Mouse (Mus musculus): ENCODE data around the gene Trmt2a. TPM values are rescaled to one million over a fixed set of nuclear protein-coding genes. Genes with fewer than 3 reads are reported as not detected.
"Not testable (repeated sequence)": the region's sequence is repeated elsewhere in the genome, so short reads cannot be mapped to it uniquely, and the experiment has no call there.

Gene Trmt2a
- polyA plus RNA-seq, 1 experiment from 2014 or later = 109 TPM

DNA sequence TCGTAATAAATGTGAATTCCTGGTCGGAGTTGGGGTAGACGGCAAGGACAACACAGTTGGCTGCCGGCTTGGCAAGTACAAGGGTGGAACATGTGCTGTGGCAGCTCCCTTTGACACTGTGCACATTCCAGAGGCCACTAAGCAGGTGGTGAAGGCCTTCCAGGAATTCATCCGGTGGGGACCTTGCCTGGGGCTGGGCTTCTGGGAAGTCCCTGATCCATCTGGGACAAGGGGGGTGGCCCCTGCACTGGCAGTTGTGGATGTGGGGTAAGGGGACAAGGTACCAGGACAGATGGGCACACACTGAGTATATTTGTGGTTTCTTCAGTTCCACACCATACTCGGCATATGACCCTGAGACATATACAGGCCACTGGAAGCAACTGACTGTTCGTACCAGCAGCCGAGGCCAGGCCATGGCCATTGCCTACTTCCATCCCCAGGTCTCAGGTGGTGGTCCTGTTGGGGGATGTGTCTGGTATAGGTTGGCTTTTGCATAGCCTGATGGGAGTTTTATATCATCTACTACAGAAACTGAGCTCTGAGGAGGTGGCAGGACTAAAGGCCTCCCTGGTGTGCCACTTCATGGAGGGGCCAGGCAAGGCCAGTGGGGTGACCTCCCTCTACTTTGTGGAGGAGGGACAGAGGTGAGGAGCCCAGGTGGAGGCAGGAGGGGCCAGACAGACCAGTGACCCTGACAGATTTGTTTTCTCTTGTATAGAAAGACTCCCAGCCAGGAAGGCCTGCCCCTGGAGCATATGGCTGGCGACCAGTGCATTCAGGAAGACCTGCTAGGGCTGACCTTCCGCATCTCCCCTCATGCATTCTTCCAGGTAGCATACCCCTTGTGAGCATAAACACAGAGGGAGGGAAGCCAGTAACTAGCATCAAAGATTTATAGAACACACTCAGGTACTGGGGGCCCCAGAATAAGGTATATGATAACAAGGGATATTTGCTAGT is 2.6 kb downstream of the Trmt2a start:
- H3K27me3 ChIP-seq = no peaks in the 10 kb centered on the region
- H3K4me3 ChIP-seq = peak overlapping the region; percentile 84; the same call in 1 of the 2 replicates
- no peaks in the 10 kb centered on the region for H3K9me3 ChIP-seq
- H3K9ac ChIP-seq = peak overlapping the region; percentile 25; the same call in 1 of the 2 replicates
- H3K4me2 ChIP-seq (replicated peaks) = peak overlapping the region; percentile 77
- H3K36me3 ChIP-seq = peaks cover 66% of the 10 kb centered on the region
- no peak overlapping the region for H3K27ac ChIP-seq
- peaks cover 32% of the 10 kb centered on the region for H3K4me1 ChIP-seq
- 72% methylated on average over 10 of the region's 10 CpGs for WGBS
- ATAC-seq (ENCODE audit: insufficient number of reproducible peaks, insufficient read depth, low FRiP score, low TSS enrichment) = no peak

- WGBS = 85% methylated on average over 6 of the region's 6 CpGs
- H3K4me3 ChIP-seq = no peak overlapping the region
- H3K9ac ChIP-seq = peak overlapping the region; percentile 2; the same call in 1 of the 2 replicates
- H3K9me3 ChIP-seq = no peaks in the 10 kb centered on the region
- no peaks in the 10 kb centered on the region for H3K27me3 ChIP-seq
- H3K4me1 ChIP-seq = peaks cover 21% of the 10 kb centered on the region
- no peak overlapping the region for H3K4me2 ChIP-seq (replicated peaks)
- ATAC-seq (ENCODE audit: insufficient number of reproducible peaks, insufficient read depth, low FRiP score, low TSS enrichment) = no peak
- peaks cover 71% of the 10 kb centered on the region for H3K36me3 ChIP-seq
- H3K27ac ChIP-seq = no peak overlapping the region
These were observed 4.3 kb downstream of the Trmt2a start for GRCm38 (mm10) chr16:18252736-18253135.

GRCm38 (mm10) chr16:18253866-18254265 is 5.4 kb downstream of the Trmt2a start:
- H3K27me3 ChIP-seq = no peaks in the 10 kb centered on the region
- no peak overlapping the region for H3K4me3 ChIP-seq
- H3K4me1 ChIP-seq = peaks cover 21% of the 10 kb centered on the region
- H3K4me2 ChIP-seq (replicated peaks) = no peak overlapping the region
- 93% methylated on average over 1 of the region's 1 CpGs for WGBS
- no peaks in the 10 kb centered on the region for H3K9me3 ChIP-seq
- no peak overlapping the region for H3K9ac ChIP-seq
- no peak for ATAC-seq (ENCODE audit: insufficient number of reproducible peaks, insufficient read depth, low FRiP score, low TSS enrichment)
- H3K36me3 ChIP-seq = peaks cover 80% of the 10 kb centered on the region
- H3K27ac ChIP-seq = no peak overlapping the region

DNA sequence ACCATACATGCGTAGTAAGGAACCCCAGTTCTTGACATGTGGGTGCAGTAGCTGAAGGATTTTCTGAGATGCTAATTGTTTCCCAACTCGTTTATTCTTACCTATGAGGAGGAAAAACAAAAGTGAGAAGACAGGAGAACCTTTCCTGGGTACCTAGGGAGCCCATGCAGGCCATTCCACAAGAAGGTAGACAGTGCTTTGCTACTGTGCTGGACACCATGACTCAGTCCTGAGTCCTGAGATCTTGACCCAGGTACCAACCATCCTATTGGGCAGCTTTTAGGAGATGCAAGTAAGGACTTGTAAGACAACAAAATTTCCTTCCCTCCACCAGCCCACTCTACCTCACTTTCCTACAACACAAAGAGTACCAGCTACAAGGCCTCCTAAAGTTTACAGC is 9.7 kb downstream of the Trmt2a start, which contains the start of gene Gm49776:
Gm49776 (minus strand) TSS at position 101 of the 400 bp plus-strand sequence.
- no peak for ATAC-seq (ENCODE audit: insufficient number of reproducible peaks, insufficient read depth, low FRiP score, low TSS enrichment)
- H3K9ac ChIP-seq = no peak within 1 kb of the TSS
- no peaks in the 10 kb centered on the region for H3K9me3 ChIP-seq
- 93% methylated on average over 2 of the region's 2 CpGs for WGBS
- no peak within 1 kb of the TSS for H3K4me3 ChIP-seq
- peaks cover 90% of the 10 kb centered on the region for H3K36me3 ChIP-seq
- no peak within 1 kb of the TSS for H3K27ac ChIP-seq
- no peaks in the 10 kb centered on the region for H3K27me3 ChIP-seq
- H3K4me1 ChIP-seq = no peaks in the 10 kb centered on the region
- H3K4me2 ChIP-seq (replicated peaks) = no peak within 1 kb of the TSS

- no peak overlapping the region for H3K4me2 ChIP-seq (replicated peaks)
- no peak overlapping the region for H3K4me3 ChIP-seq
- H3K27me3 ChIP-seq = no peaks in the 10 kb centered on the region
- H3K9ac ChIP-seq = no peak overlapping the region
- no peak for ATAC-seq (ENCODE audit: insufficient number of reproducible peaks, insufficient read depth, low FRiP score, low TSS enrichment)
- H3K36me3 ChIP-seq = peaks cover 81% of the 10 kb centered on the region
- H3K27ac ChIP-seq = no peak overlapping the region
- H3K4me1 ChIP-seq = no peaks in the 10 kb centered on the region
- 95% methylated on average over 2 of the region's 2 CpGs for WGBS
- no peaks in the 10 kb centered on the region for H3K9me3 ChIP-seq
These were observed 16.5 kb downstream of the Trmt2a start for GRCm38 (mm10) chr16:18265024-18265423.

- Histone ChIP-seq H3K27ac (no peak overlapping the region), H3K4me1 (no peaks in the 10 kb centered on the region), H3K9ac (no peak overlapping the region), H3K9me3 (no peaks in the 10 kb centered on the region), H3K36me3 (peaks cover 84% of the 10 kb centered on the region), H3K4me3 (no peak overlapping the region), H3K4me2 (replicated peaks) (no peak overlapping the region), H3K27me3 (no peaks in the 10 kb centered on the region)
- ATAC-seq (ENCODE audit: insufficient number of reproducible peaks, insufficient read depth, low FRiP score, low TSS enrichment) = no peak
- 94% methylated on average over 5 of the region's 5 CpGs for WGBS
These were observed 19.7 kb downstream of the Trmt2a start for GRCm38 (mm10) chr16:18268182-18268581.

GRCm38 (mm10) chr16:18275166-18275565 is 26.7 kb downstream of the Trmt2a start:
- WGBS = 81% methylated on average over 2 of the region's 2 CpGs
- no peak for ATAC-seq (ENCODE audit: insufficient number of reproducible peaks, insufficient read depth, low FRiP score, low TSS enrichment)
- no peak overlapping the region for H3K9ac ChIP-seq

GRCm38 (mm10) chr16:18288166-18288565 is 39.7 kb downstream of the Trmt2a start:
- Histone ChIP-seq H3K9me3 (no peaks in the 10 kb centered on the region), H3K36me3 (peaks cover 23% of the 10 kb centered on the region), H3K4me3 (peak overlapping the region; percentile 71), H3K4me1 (peaks cover 19% of the 10 kb centered on the region), H3K9ac (peak overlapping the region; percentile 94), H3K4me2 (replicated peaks) (peak overlapping the region; percentile 95), H3K27ac (peak overlapping the region; percentile 91), H3K27me3 (no peaks in the 10 kb centered on the region)
- 3% methylated on average over 4 of the region's 4 CpGs for WGBS
- ATAC-seq (ENCODE audit: insufficient number of reproducible peaks, insufficient read depth, low FRiP score, low TSS enrichment) = no peak

More at GRCm38 (mm10) chr16:18275166-18275565, 26.7 kb downstream of the Trmt2a start:
- Histone ChIP-seq H3K27ac (no peak overlapping the region), H3K27me3 (no peaks in the 10 kb centered on the region), H3K9me3 (no peaks in the 10 kb centered on the region), H3K4me1 (no peaks in the 10 kb centered on the region), H3K4me2 (replicated peaks) (no peak overlapping the region), H3K36me3 (peaks cover 90% of the 10 kb centered on the region), H3K4me3 (no peak overlapping the region)

DNA sequence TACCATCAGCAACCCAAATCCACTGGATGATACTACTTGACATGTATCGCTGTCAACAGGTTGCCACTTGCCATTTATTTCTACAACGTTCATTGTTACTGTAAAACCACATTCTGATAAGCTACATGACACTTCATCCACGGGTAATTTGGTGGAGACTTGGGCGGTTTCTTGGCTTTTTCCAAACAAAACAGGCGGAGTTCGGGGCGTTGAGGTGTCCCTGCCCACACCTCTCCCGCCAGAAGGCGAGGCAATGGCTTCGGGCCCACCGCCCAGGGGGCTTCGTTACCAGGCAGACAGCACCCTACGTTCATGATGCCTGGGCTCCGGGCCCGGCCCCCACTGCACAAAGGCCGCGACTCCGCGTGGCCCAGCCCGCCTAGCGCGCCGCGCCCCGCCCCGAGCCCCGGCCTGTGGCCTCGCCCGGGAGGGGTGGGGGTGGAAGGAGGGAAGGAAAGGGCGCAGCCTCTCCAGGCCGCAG is 40.1 kb downstream of the Trmt2a start:
- peak; percentile 86 for ATAC-seq (ENCODE audit: insufficient number of reproducible peaks, insufficient read depth, low FRiP score, low TSS enrichment)
- Histone ChIP-seq H3K27ac (peak overlapping the region; percentile 91), H3K36me3 (peaks cover 19% of the 10 kb centered on the region), H3K4me2 (replicated peaks) (peak overlapping the region; percentile 95), H3K9ac (peak overlapping the region; percentile 94), H3K9me3 (no peaks in the 10 kb centered on the region), H3K4me1 (peaks cover 19% of the 10 kb centered on the region), H3K27me3 (no peaks in the 10 kb centered on the region), H3K4me3 (peak overlapping the region; percentile 71)
- under 1% methylated on average over 31 of the region's 31 CpGs for WGBS

- H3K27me3 ChIP-seq = no peaks in the 10 kb centered on the region
- peaks cover 19% of the 10 kb centered on the region for H3K4me1 ChIP-seq
- peaks cover 14% of the 10 kb centered on the region for H3K36me3 ChIP-seq
- peak within 1 kb of the TSS; percentile 91 for H3K27ac ChIP-seq
- peak within 1 kb of the TSS; percentile 94 for H3K9ac ChIP-seq
- under 1% methylated on average over 71 of the region's 71 CpGs for WGBS
- H3K9me3 ChIP-seq = no peaks in the 10 kb centered on the region
- H3K4me2 ChIP-seq (replicated peaks) = peak within 1 kb of the TSS; percentile 95
- ATAC-seq (ENCODE audit: insufficient number of reproducible peaks, insufficient read depth, low FRiP score, low TSS enrichment) = peak; percentile 99
- peak within 1 kb of the TSS; percentile 71 for H3K4me3 ChIP-seq
These were observed 40.6 kb downstream of the Trmt2a start, which contains the start of gene Dgcr8 for GRCm38 (mm10) chr16:18289067-18289588. Gene Dgcr8, minus strand, starts transcription at chr16:18289246.

DNA sequence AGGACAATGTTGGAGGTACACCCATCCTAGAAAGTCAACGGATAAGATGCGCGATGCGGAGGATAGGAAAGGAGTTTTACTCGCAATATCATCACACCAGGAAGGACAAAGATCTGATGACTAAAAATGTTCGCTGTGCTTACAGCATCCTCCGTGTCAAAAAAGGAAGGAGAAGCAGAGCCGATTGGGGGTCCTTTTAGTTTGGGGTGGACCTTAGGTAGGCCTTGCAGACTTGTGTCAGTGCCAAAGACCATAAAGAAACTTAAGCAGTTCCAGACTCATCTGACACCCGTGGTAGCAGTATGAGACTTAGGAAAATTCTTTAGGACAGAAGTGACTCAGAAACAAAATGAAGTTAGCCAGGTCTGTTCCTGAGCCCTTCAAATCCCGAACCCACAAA is 41.1 kb downstream of the Trmt2a start:
- not testable (repeated sequence) for H3K9me3 ChIP-seq, H3K27me3 ChIP-seq
- ATAC-seq (ENCODE audit: insufficient number of reproducible peaks, insufficient read depth, low FRiP score, low TSS enrichment) = 0 out of 2 replicates have a peak, but pooled peaks have one; percentile 3
- peak overlapping the region; percentile 95 for H3K4me2 ChIP-seq (replicated peaks)
- H3K4me3 ChIP-seq = peak overlapping the region; percentile 71
- 4% methylated on average over 10 of the region's 10 CpGs for WGBS
- peak overlapping the region; percentile 91 for H3K27ac ChIP-seq
- peak overlapping the region; percentile 38; the same call in 1 of the 2 replicates for H3K9ac ChIP-seq
- H3K36me3 ChIP-seq = peaks cover 10% of the 10 kb centered on the region
- H3K4me1 ChIP-seq = peaks cover 19% of the 10 kb centered on the region
